In genomic region chr15:67332521-67332920, GRCm38 (mm10) we compare ENCODE assay signal across 22 mouse cellular contexts.
DNase-seq lines count a peak whose midpoint lies in the region; TF ChIP-seq lines count a peak whose summit lies in the region.
"Had no signal": no experiment of that assay in that cellular context is flagged by ENCODE, and none has a peak within 500 bp of the region (broad histone marks: within the 10 kb centered on the region; RNA-seq: fewer than 3 reads in every experiment).

No protein-coding gene starts in this region.

- peak; percentile 2 for DNase-seq in cerebellum, adult 9-10 months
- no peak for DNase-seq in cerebellum, postnatal 25 days
- DNase-seq in brain, adult 2 months (ENCODE audit: low read depth, low spot score) = peak; percentile 66
- DNase-seq in layer of hippocampus, adult 2 months (ENCODE audit: low spot score in 2 of 2) = peak; percentile 35 to 58
- DNase-seq in layer of hippocampus, adult 9-11 months = peak; percentile 64
- DNase-seq in thymus, postnatal 4 days = no peak
- no peak for DNase-seq in right cerebral cortex, postnatal 10 days (ENCODE audit: low spot score in 2 of 2)
- no peak for DNase-seq in embryonic facial prominence, embryonic 10.5 days (ENCODE audit: low spot score)
- DNase-seq: adrenal gland, postnatal 10 days; B cell, adult 2 months; cerebellum, postnatal 10 days; gastrocnemius, postnatal 10 days; heart, adult 11 months had no signal

- H3K27me3 ChIP-seq in embryonic facial prominence, embryonic 10.5 days (replicated peaks; ENCODE audit: low read depth, poor library complexity, severe bottlenecking) = no peaks in the 10 kb centered on the region
- H3K27me3 ChIP-seq: CH12.LX; embryonic facial prominence, embryonic 13.5 days; forebrain, embryonic 12.5 days; forebrain, embryonic 15.5 days; hindbrain, embryonic 12.5 days; hindbrain, embryonic 15.5 days; Patski had no signal

- H3K27ac ChIP-seq in layer of hippocampus, adult 2 months = peak overlapping the region; percentile 73; the same call in 1 of the 2 replicates
- H3K27ac ChIP-seq in embryonic facial prominence, embryonic 10.5 days (replicated peaks) = no peak overlapping the region
- H3K27ac ChIP-seq: embryonic facial prominence, embryonic 13.5 days; forebrain, embryonic 12.5 days; forebrain, embryonic 15.5 days; hindbrain, embryonic 12.5 days; hindbrain, embryonic 15.5 days had no signal

- no peaks in the 10 kb centered on the region for H3K4me1 ChIP-seq in embryonic facial prominence, embryonic 10.5 days
- H3K4me1 ChIP-seq: embryonic facial prominence, embryonic 13.5 days; forebrain, embryonic 12.5 days; forebrain, embryonic 15.5 days; hindbrain, embryonic 12.5 days; hindbrain, embryonic 15.5 days had no signal

- H3K36me3 ChIP-seq in embryonic facial prominence, embryonic 10.5 days (replicated peaks) = no peaks in the 10 kb centered on the region
- H3K36me3 ChIP-seq: embryonic facial prominence, embryonic 13.5 days; forebrain, embryonic 12.5 days; forebrain, embryonic 15.5 days; G1E; hindbrain, embryonic 12.5 days; hindbrain, embryonic 15.5 days had no signal

- TF ChIP-seq CTCF in layer of hippocampus, adult 2 months (conservative IDR thresholded peaks at IDR 0.05) = no peak

- WGBS in embryonic facial prominence, embryonic 10.5 days = 85% methylated on average over 1 of the region's 1 CpGs

- no peak overlapping the region for H3K4me3 ChIP-seq in layer of hippocampus, adult 2 months
- no peak overlapping the region for H3K4me3 ChIP-seq in embryonic facial prominence, embryonic 10.5 days
- H3K4me3 ChIP-seq: embryonic facial prominence, embryonic 13.5 days; erythroblast, embryonic 14.5 days; forebrain, embryonic 12.5 days; forebrain, embryonic 15.5 days; hindbrain, embryonic 12.5 days; hindbrain, embryonic 15.5 days had no signal

- no peaks in the 10 kb centered on the region for H3K9me3 ChIP-seq in embryonic facial prominence, embryonic 10.5 days
- H3K9me3 ChIP-seq: embryonic facial prominence, embryonic 13.5 days; forebrain, embryonic 12.5 days; forebrain, embryonic 15.5 days; G1E; hindbrain, embryonic 12.5 days; hindbrain, embryonic 15.5 days had no signal

Comparison
In these comparisons a context has a peak if more than half of its experiments do, and no peak if none do; other contexts are left out.
1. DNase-seq: peak in cerebellum, adult 9-10 months (single experiment), brain, adult 2 months (single experiment), layer of hippocampus, adult 2 months (2 of 2) and layer of hippocampus, adult 9-11 months (single experiment); none in cerebellum, postnatal 25 days (0 of 2), thymus, postnatal 4 days (single experiment), right cerebral cortex, postnatal 10 days (0 of 2) and embryonic facial prominence, embryonic 10.5 days (single experiment).